Mouse (Mus musculus) embryo, embryonic 9.5 days (tissue): Measurements from ENCODE around the gene Neo1.

Experiments used
- DNase-seq: peaks from one replicate; pipeline ENCODE4 v3.0.0-alpha.2; 2017; ENCODE audit errors: extremely low spot score

Neo1 gene

DNA sequence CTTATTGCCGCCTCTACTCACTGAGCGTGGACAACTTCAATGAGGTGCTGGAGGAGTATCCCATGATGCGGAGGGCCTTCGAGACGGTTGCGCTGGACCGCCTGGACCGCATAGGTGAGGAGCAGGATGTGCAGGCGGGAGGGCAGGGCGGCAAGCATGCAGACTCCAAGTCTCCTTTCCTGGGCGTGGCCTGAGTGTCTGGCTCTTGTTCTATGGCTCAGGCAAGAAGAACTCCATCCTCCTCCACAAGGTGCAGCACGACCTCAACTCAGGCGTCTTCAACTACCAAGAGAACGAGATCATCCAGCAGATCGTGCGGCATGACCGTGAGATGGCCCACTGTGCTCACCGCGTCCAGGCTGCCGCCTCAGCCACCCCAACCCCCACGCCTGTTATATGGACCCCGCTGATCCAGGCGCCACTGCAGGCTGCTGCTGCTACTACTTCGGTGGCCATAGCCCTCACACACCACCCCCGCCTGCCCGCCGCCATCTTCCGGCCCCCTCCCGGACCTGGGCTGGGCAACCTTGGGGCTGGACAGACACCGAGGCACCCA is 177.1 kb downstream of the Neo1 start:
- no peak for DNase-seq

DNA sequence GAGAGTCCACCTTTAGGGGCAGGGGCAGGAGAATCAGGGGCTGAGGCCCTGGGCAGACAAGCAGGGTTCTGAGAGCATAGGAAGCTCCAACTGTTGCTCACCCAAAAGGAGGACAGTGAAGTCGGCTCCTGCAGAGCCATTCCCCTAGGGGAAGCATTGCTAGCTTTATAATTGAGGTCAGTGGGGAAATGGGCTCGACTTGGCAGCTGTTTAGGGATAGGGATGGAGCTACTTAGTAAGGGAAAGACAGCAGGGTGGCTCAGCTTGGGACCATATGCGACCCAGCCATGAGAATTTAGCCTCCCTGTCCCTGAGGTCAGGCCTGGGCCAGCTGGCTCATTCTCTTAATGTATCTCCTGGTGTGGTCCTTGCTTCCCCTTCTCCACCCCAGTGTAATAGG is 181.3 kb downstream of the Neo1 start:
- no peak for DNase-seq

DNA sequence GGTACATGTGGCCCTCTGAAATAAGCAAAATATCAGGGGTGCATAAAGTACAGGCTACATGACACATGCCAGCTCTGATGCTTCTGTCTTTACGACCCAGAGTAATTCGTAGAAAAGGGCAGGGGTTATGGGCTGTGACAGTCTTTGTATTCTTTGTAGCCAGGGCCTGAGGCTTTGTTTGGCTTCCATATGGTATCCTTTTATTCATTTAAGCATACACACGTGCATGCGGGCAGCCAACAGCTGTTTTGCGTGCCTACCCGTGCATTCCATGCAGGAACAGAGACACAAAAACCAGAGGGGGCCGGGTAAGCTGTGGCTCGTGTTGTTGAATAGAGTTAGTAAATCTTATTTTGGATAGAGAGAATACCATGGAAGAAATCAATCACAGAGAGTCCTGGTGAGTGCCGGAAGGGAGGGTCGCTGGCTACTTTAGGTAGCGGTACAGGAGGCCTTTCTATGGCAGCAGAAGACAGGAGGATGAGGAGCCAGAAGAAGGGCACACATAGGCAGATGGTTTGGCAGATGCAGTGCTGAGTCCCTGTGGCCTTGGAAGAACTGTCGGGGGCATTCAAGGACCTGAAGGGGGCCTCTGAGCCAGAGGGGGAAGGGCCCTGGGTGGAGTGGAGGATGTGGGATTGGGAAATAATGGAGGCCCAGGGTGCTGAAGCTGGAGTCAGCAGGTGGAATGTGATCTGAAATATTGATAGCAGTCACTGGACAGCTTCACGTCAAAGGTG is 186.5 kb downstream of the Neo1 start:
- DNase-seq = no peak

DNA sequence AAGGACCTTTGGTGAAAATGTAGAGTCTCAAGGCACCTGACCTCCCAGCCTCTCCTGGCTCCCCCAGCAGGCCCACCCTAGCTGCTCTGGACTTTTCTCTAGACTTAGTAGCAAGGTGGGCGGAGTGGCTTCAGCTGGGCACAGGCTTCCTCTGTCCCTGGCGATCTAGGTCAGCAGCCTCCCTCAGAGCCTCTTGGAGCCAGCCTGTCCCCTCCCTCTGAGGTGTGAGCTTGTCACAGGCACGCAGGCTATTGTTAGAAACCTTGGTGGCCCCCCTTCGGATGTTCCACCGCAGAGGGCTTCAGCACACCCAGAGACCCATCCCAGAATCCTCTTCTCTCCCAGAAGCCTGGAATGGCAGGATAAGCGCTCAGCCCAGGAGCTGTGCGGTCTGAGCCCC is 188.6 kb downstream of the Neo1 start:
- DNase-seq = no peak

DNA sequence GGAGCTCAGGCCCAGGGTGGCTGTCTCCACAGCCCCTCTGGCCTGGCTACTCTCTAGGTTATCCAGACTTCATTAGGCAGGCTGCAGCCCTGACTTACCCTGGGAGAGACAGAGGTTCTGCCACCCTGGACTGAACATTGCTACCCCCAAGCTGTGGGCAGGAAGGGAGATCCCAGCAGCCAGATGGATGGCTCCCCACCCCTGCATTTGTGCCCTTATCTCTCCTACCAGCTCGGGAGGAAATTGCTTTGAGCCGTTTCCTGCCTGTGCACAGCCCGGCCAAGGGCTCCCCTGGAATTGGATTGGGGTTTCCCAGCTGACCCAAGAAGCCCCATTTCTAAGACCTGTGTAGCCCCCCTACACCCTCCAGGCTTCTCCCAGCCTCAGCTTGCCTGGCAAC is 189.2 kb downstream of the Neo1 start:
- DNase-seq = no peak

DNA sequence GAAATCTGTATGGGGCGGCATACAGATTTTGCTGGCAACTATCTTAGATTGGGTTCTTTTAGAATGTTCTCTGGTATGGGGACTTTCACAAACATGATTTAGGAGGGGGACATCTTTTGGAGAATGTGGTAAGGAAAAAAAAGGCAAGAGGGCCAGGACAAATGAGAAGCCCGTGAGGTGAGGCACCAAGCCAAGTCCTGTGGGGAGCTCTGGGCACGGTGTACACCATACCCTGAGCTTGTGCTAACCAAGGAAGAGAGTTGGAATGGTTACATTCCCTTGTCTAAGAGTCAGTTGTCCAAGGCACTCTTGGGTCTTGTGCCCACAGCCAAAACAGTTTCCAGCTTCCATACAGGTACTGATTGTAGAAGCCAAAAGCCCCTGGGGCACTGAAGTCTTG is 191.6 kb downstream of the Neo1 start:
- no peak for DNase-seq

DNA sequence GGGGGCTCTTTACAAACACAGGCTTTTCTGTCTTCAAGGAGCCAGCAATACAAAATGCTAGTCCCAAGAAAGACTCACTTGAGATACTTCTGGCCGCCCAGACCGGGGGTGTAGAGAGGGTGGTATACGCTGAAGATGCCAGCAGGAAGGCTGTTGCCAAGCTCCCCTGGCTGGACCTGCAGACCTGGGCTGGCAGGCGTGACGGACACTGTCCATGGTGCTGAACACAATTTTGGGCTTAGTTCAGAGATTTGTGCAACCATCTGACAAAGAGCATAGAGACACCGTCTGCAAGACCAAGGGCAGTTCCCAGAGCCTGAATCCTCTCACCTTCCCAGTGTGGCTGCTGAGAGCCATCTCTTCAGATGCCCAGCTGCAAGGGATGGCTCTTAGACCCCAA is 194.6 kb downstream of the Neo1 start:
- DNase-seq = peak; percentile 69

DNA sequence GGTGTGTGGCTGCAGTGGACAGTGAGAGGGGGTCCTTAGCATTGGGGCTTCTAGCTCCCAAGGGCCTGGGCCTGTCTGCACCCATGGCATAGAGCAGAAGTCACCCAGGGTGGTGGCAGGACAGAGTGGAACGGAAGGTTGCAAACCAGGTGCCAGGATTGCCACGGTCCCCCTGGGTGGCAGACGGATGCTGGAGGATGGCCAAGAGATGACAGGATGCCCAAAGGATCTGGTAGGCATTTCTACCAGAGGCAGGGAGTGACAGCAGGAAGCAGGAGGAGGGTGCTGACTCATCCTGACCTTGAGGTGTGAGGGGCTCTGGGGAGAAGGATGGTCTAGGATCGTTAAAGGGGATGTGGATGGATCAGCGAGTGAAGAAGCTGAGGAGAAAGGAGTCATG is 197.7 kb downstream of the Neo1 start:
- no peak for DNase-seq

DNA sequence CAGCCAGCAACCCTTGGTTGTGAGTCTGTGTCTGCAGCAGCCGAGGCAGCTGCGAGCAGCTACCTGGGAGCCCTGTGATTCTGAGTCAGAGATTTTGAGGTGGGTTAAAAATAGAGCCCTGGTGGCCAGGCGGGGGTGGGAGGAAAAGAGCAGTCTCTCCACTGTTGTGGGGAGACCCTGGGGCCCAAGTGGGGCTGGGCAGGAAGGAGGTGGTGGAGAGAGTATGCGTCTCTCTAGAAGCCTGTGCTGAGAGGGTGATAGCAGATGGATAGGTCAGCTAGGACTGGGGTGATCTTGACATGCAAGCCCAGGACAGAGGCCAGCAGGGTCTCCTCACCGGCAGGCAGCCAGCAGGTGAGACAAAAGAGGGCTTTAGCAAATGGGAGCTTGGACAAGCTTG is 199.1 kb downstream of the Neo1 start:
- DNase-seq = no peak

DNA sequence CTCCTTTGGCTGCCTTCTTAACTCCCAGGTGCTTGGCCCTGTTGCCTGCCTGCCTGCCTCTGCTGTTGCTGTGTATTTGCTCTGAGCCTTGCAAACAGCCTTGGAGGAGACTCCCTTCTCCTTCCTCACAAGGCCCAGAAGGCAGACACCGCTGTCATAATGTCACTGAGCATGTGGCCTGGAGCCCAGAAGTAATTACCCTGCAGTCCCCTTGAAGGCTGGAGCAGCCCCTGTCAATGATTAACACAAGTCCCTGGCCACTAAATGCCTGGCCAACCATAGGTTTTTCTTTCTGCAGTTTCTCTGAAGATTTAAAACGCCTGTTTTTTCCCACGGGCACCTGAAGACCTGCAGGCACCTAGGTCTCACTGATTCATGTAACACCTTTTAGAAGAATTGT is 203.3 kb downstream of the Neo1 start:
- DNase-seq = no peak

DNA sequence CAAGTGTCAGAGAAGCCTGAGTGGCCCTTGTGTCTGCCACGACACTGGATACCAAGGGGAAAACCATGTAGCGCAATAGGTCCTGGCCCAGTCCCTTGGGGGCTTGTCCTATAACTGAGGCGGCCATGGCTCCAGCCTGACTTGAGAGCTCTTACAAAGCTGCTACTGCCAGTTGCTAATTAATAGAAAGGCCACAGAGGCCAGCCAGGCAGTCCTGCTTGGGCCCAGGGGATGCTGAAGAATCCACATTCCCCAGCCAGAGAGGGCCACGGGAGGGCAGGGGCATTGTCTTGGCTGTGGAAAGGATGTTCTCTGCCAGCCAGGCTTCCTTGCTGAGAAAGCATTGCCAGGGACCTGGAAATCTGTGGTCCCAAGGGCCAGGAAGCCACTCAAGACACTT is 206.6 kb downstream of the Neo1 start:
- DNase-seq = no peak
